Mouse (Mus musculus): ENCODE measurements around the gene Olfr1346. TPM values are rescaled to one million over a fixed set of nuclear protein-coding genes. Genes with fewer than 3 reads are reported as not detected.

Gene Olfr1346
- polyA plus RNA-seq, 1 experiment from 2014 or later: not detected

DNA sequence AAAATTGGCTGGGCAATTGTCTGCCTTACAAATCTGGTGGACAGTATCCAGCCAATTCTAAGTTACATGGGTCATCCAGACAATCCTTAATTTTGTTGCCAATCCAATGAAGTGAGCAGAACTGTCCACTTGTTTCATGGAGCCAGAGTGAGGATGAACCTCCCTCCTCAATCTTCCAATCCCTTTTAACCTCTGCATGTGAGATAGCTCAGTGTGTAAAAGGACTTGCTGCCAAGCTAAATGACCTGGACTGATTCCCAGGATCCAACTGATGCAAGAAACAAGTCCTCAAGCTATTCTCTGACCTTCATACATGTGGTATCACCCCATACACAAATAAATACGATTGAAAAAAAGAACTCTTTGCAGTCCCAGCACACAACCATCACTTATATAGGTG, 54.8 kb downstream of the Olfr1346 start:
- 35% methylated on average over 1 of the region's 1 CpGs for WGBS
- Histone ChIP-seq H3K27me3 (no peaks in the 10 kb centered on the region), H3K4me3 (no peak overlapping the region), H3K4me1 (no peaks in the 10 kb centered on the region), H3K4me2 (no peak overlapping the region), H3K27ac (no peak overlapping the region), H3K9me3 (replicated peaks) (peaks cover 31% of the 10 kb centered on the region), H3K36me3 (ENCODE audit: poor library complexity, severe bottlenecking) (no peaks in the 10 kb centered on the region), H3K9ac (no peak overlapping the region)
- no peak for ATAC-seq

DNA sequence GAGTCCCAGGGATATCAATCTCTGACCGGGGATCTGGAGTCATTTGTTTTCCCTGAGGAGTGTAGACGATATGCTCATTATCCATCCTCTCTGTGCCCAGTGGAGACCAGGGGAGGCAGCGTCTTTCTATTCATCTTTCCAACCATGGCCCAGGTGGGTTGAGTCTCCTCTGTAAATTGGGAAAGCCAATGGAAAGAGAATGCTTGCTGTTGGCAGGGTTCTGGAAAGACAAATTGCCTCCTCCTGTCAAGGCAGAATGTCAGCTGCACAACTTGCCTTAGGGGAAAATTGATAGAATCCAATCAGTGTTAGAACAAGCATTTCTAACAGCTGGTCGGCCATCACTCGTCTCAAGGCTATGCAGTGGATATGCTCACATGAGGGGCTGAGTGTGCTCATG, 55.9 kb downstream of the Olfr1346 start, which contains the start of gene Olfr1349:
TSS of gene Olfr1349 (minus strand) at position 101 of the 400 bp plus-strand sequence.
- no peaks in the 10 kb centered on the region for H3K4me1 ChIP-seq
- H3K9me3 ChIP-seq (replicated peaks): peaks cover 31% of the 10 kb centered on the region
- no peak for ATAC-seq
- H3K4me3 ChIP-seq: no peak within 1 kb of the TSS
- no peak within 1 kb of the TSS for H3K4me2 ChIP-seq
- H3K27ac ChIP-seq: no peak within 1 kb of the TSS
- 88% methylated on average over 5 of the region's 5 CpGs for WGBS
- no peak within 1 kb of the TSS for H3K9ac ChIP-seq
- no peaks in the 10 kb centered on the region for H3K36me3 ChIP-seq (ENCODE audit: poor library complexity, severe bottlenecking)
- no peaks in the 10 kb centered on the region for H3K27me3 ChIP-seq

DNA sequence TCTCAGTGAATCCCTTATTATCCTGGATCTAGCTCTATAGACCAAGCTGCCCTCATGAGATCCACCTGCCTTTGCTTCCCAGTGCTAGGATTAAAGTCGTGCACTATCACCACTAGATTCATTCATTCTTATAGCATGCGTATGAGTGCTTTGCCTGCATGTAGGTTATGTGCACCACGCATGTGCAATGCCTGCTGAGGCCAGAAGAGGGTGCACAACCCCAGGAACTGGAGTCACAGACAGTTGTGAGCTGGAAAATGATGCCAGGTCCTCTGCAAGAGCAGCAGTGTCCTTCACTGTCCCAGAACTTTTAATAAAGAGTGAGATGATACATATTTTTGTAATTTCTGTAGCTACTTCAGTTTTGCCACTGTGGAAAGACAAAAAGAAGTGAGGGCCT, 58.1 kb downstream of the Olfr1346 start:
- ATAC-seq: no peak
- Histone ChIP-seq H3K4me1 (no peaks in the 10 kb centered on the region), H3K4me3 (no peak overlapping the region), H3K4me2 (no peak overlapping the region), H3K9ac (no peak overlapping the region), H3K36me3 (ENCODE audit: poor library complexity, severe bottlenecking) (no peaks in the 10 kb centered on the region), H3K9me3 (replicated peaks) (peaks cover 29% of the 10 kb centered on the region), H3K27ac (no peak overlapping the region), H3K27me3 (no peaks in the 10 kb centered on the region)
- 64% methylated on average over 3 of the region's 3 CpGs for WGBS

GRCm38 (mm10) chr7:6526141-6526540, 59.2 kb downstream of the Olfr1346 start:
- Histone ChIP-seq H3K4me1 (no peaks in the 10 kb centered on the region), H3K9ac (no peak overlapping the region), H3K9me3 (replicated peaks) (peaks cover 25% of the 10 kb centered on the region), H3K27me3 (no peaks in the 10 kb centered on the region), H3K36me3 (ENCODE audit: poor library complexity, severe bottlenecking) (no peaks in the 10 kb centered on the region), H3K27ac (no peak overlapping the region), H3K4me3 (no peak overlapping the region), H3K4me2 (no peak overlapping the region)
- ATAC-seq: no peak
- 66% methylated on average over 5 of the region's 5 CpGs for WGBS

Other genes with a start within 250 kb of the Olfr1346 start
- not detected in 2 replicates for gene Zscan5b, start 244.8 kb upstream of the Olfr1346 start, polyA plus RNA-seq (2015; fragmentation: Nextera tagmentation; extraction: Ambion mirVana)
- not detected in 2 replicates for gene Epp13, start 214.4 kb upstream of the Olfr1346 start, polyA plus RNA-seq (2015; fragmentation: Nextera tagmentation; extraction: Ambion mirVana)
- 14.8 and 16.5 TPM in 2 replicates for gene Zfp667, start 180.5 kb upstream of the Olfr1346 start, polyA plus RNA-seq (2015; fragmentation: Nextera tagmentation; extraction: Ambion mirVana)
- 9.2 and 9.9 TPM in 2 replicates for gene Zfp583, start 135.8 kb upstream of the Olfr1346 start, polyA plus RNA-seq (2015; fragmentation: Nextera tagmentation; extraction: Ambion mirVana)
- gene Gm3854, start 123.3 kb upstream of the Olfr1346 start, polyA plus RNA-seq (2015; fragmentation: Nextera tagmentation; extraction: Ambion mirVana): 4.1 and 4.9 TPM in 2 replicates
- 3.3 TPM in 2 replicates for gene Zfp78, start 103.8 kb upstream of the Olfr1346 start, polyA plus RNA-seq (2015; fragmentation: Nextera tagmentation; extraction: Ambion mirVana)
- 12.4 and 13.7 TPM in 2 replicates for gene Zfp28, start 83.8 kb upstream of the Olfr1346 start, polyA plus RNA-seq (2015; fragmentation: Nextera tagmentation; extraction: Ambion mirVana)
- 1.4 and 1.6 TPM in 2 replicates for gene Smim17, start 68.4 kb upstream of the Olfr1346 start, polyA plus RNA-seq (2015; fragmentation: Nextera tagmentation; extraction: Ambion mirVana)
- gene Gm20715, start 56.8 kb upstream of the Olfr1346 start, polyA plus RNA-seq (2015; fragmentation: Nextera tagmentation; extraction: Ambion mirVana): 0.05 TPM in 1 of 2 replicates, not detected in the other
- 0.09 TPM in 1 of 2 replicates, not detected in the other for gene Olfr1344, start 28.4 kb upstream of the Olfr1346 start, polyA plus RNA-seq (2015; fragmentation: Nextera tagmentation; extraction: Ambion mirVana)
- gene Olfr1336, start 10.9 kb upstream of the Olfr1346 start, polyA plus RNA-seq (2015; fragmentation: Nextera tagmentation; extraction: Ambion mirVana): not detected in 2 replicates
- not detected in 2 replicates for gene Olfr5, start 19.8 kb downstream of the Olfr1346 start, polyA plus RNA-seq (2015; fragmentation: Nextera tagmentation; extraction: Ambion mirVana)
- not detected in 2 replicates for gene Olfr1347, start 32.7 kb downstream of the Olfr1346 start, polyA plus RNA-seq (2015; fragmentation: Nextera tagmentation; extraction: Ambion mirVana)
- not detected in 2 replicates for gene Olfr1348, start 41.6 kb downstream of the Olfr1346 start, polyA plus RNA-seq (2015; fragmentation: Nextera tagmentation; extraction: Ambion mirVana)
- gene Olfr1349, start 55.8 kb downstream of the Olfr1346 start, polyA plus RNA-seq (2015; fragmentation: Nextera tagmentation; extraction: Ambion mirVana): not detected in 2 replicates
- not detected in 2 replicates for gene Olfr1350, start 97.7 kb downstream of the Olfr1346 start, polyA plus RNA-seq (2015; fragmentation: Nextera tagmentation; extraction: Ambion mirVana)
- gene Zim1, start 229.3 kb downstream of the Olfr1346 start, polyA plus RNA-seq (2015; fragmentation: Nextera tagmentation; extraction: Ambion mirVana): 0.84 and 1.3 TPM in 2 replicates